Mouse (Mus musculus) myocyte (in vitro differentiated cells): ENCODE measurements at regions not wholly inside any gene's neighbourhood (a gene's known extent, or its start where the extent isn't known, plus 50 kb on each side); places are given as distances from the start of the nearest gene placed in this dataset.

Experiments used
- E2F4 ChIP-seq: IDR thresholded peaks from one replicate; pipeline ENCODE4 v1.6.1; 2011; ENCODE audit warnings: mild to moderate bottlenecking, control low read depth, moderate library complexity; ENCODE audit not compliant: insufficient read depth
- MAX ChIP-seq: IDR thresholded peaks from one replicate; pipeline ENCODE4 v1.6.1; 2011; ENCODE audit warnings: low read depth, mild to moderate bottlenecking, control low read depth
- MYOD1 ChIP-seq, 3 experiments: IDR thresholded peaks; one replicate each; pipeline ENCODE4 v1.6.1; 2011; ENCODE audit warnings: control low read depth in 2 of 3, low read depth in 2 of 3, mild to moderate bottlenecking in 2 of 3, moderate library complexity in 1 of 3; ENCODE audit not compliant: insufficient read length in 2 of 3, control insufficient read depth in 1 of 3
- POLR2A ChIP-seq: IDR thresholded peaks from one replicate; pipeline ENCODE4 v1.6.1; 2011; ENCODE audit warnings: low read depth, mild to moderate bottlenecking, control low read depth, moderate library complexity; ENCODE audit not compliant: insufficient read length
- SRF ChIP-seq: IDR thresholded peaks from one replicate; pipeline ENCODE4 v1.6.1; 2011; ENCODE audit warnings: low read depth; ENCODE audit not compliant: control insufficient read depth, insufficient read length
- USF1 ChIP-seq: IDR thresholded peaks from one replicate; pipeline ENCODE4 v1.6.1; 2011; ENCODE audit warnings: low read depth, mild to moderate bottlenecking, control low read depth, moderate library complexity

DNA sequence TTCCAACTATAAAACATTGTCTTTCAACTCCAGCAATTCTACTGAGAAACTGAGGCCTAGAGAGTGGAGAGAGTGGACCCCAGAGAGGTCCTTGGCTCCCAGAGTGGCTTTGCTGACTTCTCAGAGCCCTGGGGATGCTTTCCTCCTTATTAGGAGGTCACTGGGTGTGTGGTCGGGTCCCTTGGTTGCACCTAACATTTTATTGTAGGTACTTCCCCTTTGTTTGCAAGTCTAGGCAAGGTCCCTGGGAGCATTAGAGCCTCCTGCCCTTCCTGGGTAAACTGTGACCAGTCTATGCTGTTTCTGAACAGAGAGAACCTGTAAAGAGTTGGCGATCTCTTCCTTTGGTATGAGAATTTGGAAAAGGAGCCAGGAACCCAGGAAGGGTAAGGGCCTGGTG, 110.5 kb downstream of the Fam43a start:
- TF ChIP-seq SRF = no peak
- no peak for TF ChIP-seq USF1
- no peak for TF ChIP-seq POLR2A
- TF ChIP-seq MYOD1 (IDR thresholded peaks at IDR 0.05; ENCODE audit: control insufficient read depth in 1 of 3, insufficient read length in 2 of 3, low read depth in 2 of 3) = no peak
- TF ChIP-seq E2F4 = no peak
- TF ChIP-seq MAX = no peak
